Mouse (Mus musculus) MEL (cell line): ENCODE data around the gene Catsperg1. TPM values are rescaled to one million over a fixed set of nuclear protein-coding genes. Genes with fewer than 3 reads are reported as not detected.

Experiments used
- DNase-seq: peaks from one replicate; pipeline ENCODE4 v3.0.0; 2011; ENCODE audit warnings: low read depth, low spot score
- H3K27ac ChIP-seq: 2 replicates; pipeline ENCODE4 v1.5.1; 2012; ENCODE audit warnings: low read depth, mild to moderate bottlenecking, control low read depth, low read length, moderate library complexity; ENCODE audit not compliant: control insufficient read depth
- H3K27me3 ChIP-seq, 2 experiments: fragments of 150-350 bp in 1 of 2; sonication (generic) in 1 of 2; 2 replicates each; pipeline ENCODE4 v1.6.1; 2012; ENCODE audit warnings: low read length in 2 of 2, mild to moderate bottlenecking in 2 of 2, improper control_type of control experiment in 1 of 2, moderate library complexity in 1 of 2; ENCODE audit not compliant: insufficient read depth in 2 of 2, control insufficient read depth in 1 of 2
- H3K36me3 ChIP-seq, 2 experiments: 2 replicates each; pipeline ENCODE4 v1.6.1; 2012 to 2014; ENCODE audit warnings: low read length in 2 of 2, improper control_type of control experiment in 1 of 2, inconsistent platforms in 1 of 2, mild to moderate bottlenecking in 1 of 2; ENCODE audit not compliant: insufficient read depth in 2 of 2, control insufficient read depth in 1 of 2
- H3K4me1 ChIP-seq, 2 experiments: fragments of 150-350 bp in 1 of 2; sonication (generic) in 1 of 2; 2 replicates each; pipeline ENCODE4 v1.6.1; 2012; ENCODE audit warnings: low read length in 2 of 2, improper control_type of control experiment in 1 of 2, mild to moderate bottlenecking in 1 of 2; ENCODE audit not compliant: insufficient read depth in 2 of 2, control insufficient read depth in 1 of 2
- H3K4me3 ChIP-seq, 2 experiments: fragments of 150-350 bp in 1 of 2; sonication (generic) in 1 of 2; 2 replicates each; pipeline ENCODE4 v1.5.1; 2012; ENCODE audit warnings: low read depth in 2 of 2, low read length in 2 of 2, mild to moderate bottlenecking in 2 of 2, moderate library complexity in 2 of 2, control low read depth in 1 of 2, improper control_type of control experiment in 1 of 2; ENCODE audit not compliant: control insufficient read depth in 1 of 2, insufficient read depth in 1 of 2
- H3K79me2 ChIP-seq: 2 replicates; pipeline ENCODE4 v1.6.1; 2012; ENCODE audit warnings: mild to moderate bottlenecking, low read length, moderate library complexity; ENCODE audit not compliant: control insufficient read depth, poor library complexity, insufficient read depth
- H3K9ac ChIP-seq: 2 replicates; pipeline ENCODE4 v1.6.1; 2012; ENCODE audit warnings: low read depth, mild to moderate bottlenecking, control low read depth, low read length, moderate library complexity; ENCODE audit not compliant: control insufficient read depth, poor library complexity, severe bottlenecking
- H3K9me3 ChIP-seq: fragments of 150-350 bp; sonication (generic); replicated peaks from 2 replicates; pipeline ENCODE4 v1.6.1; 2012; ENCODE audit warnings: mild to moderate bottlenecking, low read length, improper control_type of control experiment, moderate library complexity; ENCODE audit not compliant: insufficient read depth
- BHLHE40 ChIP-seq: IDR thresholded peaks from 2 replicates; pipeline ENCODE4 v1.6.1; 2012; ENCODE audit warnings: low read depth, mild to moderate bottlenecking, inconsistent platforms, low read length, improper control_type of control experiment, borderline replicate concordance
- E2F4 ChIP-seq: IDR thresholded peaks from 2 replicates; pipeline ENCODE4 v1.6.1; 2011; ENCODE audit warnings: low read depth, low read length, improper control_type of control experiment, borderline replicate concordance
- ELF1 ChIP-seq: IDR thresholded peaks from 2 replicates; pipeline ENCODE4 v1.6.1; 2014; ENCODE audit warnings: low read depth, mild to moderate bottlenecking, inconsistent platforms, low read length, improper control_type of control experiment, moderate library complexity
- EP300 ChIP-seq, 2 experiments: IDR thresholded peaks; 2 replicates each; pipeline ENCODE4 v1.6.1; 2011; ENCODE audit warnings: improper control_type of control experiment in 2 of 2, low read length in 2 of 2, low read depth in 1 of 2, mild to moderate bottlenecking in 1 of 2
- GABPA ChIP-seq: IDR thresholded peaks from 2 replicates; pipeline ENCODE4 v1.6.1; 2012; ENCODE audit warnings: low read depth, mild to moderate bottlenecking, inconsistent platforms, low read length, improper control_type of control experiment, moderate library complexity
- MAFK ChIP-seq: IDR thresholded peaks from 2 replicates; pipeline ENCODE4 v1.6.1; 2011; ENCODE audit warnings: low read depth, mild to moderate bottlenecking, low read length, improper control_type of control experiment, borderline replicate concordance
- MEF2A ChIP-seq: IDR thresholded peaks from 2 replicates; pipeline ENCODE4 v1.6.1; 2014; ENCODE audit warnings: low read depth, mild to moderate bottlenecking, inconsistent platforms, low read length, improper control_type of control experiment; ENCODE audit not compliant: poor library complexity, insufficient replicate concordance, severe bottlenecking; ENCODE audit errors: extremely low read depth
- NELFE ChIP-seq: IDR thresholded peaks from 2 replicates; pipeline ENCODE4 v1.6.1; 2011; ENCODE audit warnings: low read depth, low read length, improper control_type of control experiment
- POLR2AphosphoS2 ChIP-seq: IDR thresholded peaks from 2 replicates; pipeline ENCODE4 v1.6.1; 2011; ENCODE audit warnings: low read length, improper control_type of control experiment
- POLR2AphosphoS5 ChIP-seq: IDR thresholded peaks from 2 replicates; pipeline ENCODE4 v1.6.1; 2012; ENCODE audit warnings: low read depth, borderline replicate concordance, mild to moderate bottlenecking, inconsistent platforms, low read length, moderate library complexity, mixed read lengths
- RAD21 ChIP-seq: IDR thresholded peaks from 2 replicates; pipeline ENCODE4 v1.6.1; 2011; ENCODE audit warnings: mild to moderate bottlenecking, low read depth, low read length, improper control_type of control experiment
- SIN3A ChIP-seq: IDR thresholded peaks from 2 replicates; pipeline ENCODE4 v1.6.1; 2012; ENCODE audit warnings: low read length, improper control_type of control experiment, inconsistent platforms
- TAL1 ChIP-seq: IDR thresholded peaks from 2 replicates; pipeline ENCODE4 v1.6.1; 2012; ENCODE audit warnings: mild to moderate bottlenecking, inconsistent platforms, low read length, moderate library complexity, mixed read lengths
- TCF12 ChIP-seq: IDR thresholded peaks from 2 replicates; pipeline ENCODE4 v1.6.1; 2014; ENCODE audit warnings: low read depth, mild to moderate bottlenecking, inconsistent platforms, low read length, improper control_type of control experiment, moderate library complexity
- UBTF ChIP-seq: IDR thresholded peaks from 2 replicates; pipeline ENCODE4 v1.6.1; 2012; ENCODE audit warnings: low read depth, mild to moderate bottlenecking, inconsistent platforms, low read length, improper control_type of control experiment, moderate library complexity, borderline replicate concordance; ENCODE audit not compliant: insufficient read depth
- USF2 ChIP-seq, 2 experiments: IDR thresholded peaks; 2 replicates each; pipeline ENCODE4 v1.6.1; 2011 to 2012; ENCODE audit warnings: improper control_type of control experiment in 2 of 2, low read length in 2 of 2, borderline replicate concordance in 1 of 2, inconsistent platforms in 1 of 2, low read depth in 1 of 2, mild to moderate bottlenecking in 1 of 2; ENCODE audit not compliant: insufficient read depth in 1 of 2
- ZNF384 ChIP-seq: IDR thresholded peaks from 2 replicates; pipeline ENCODE4 v1.6.1; 2012; ENCODE audit warnings: low read depth, mild to moderate bottlenecking, inconsistent platforms, low read length, improper control_type of control experiment
- polyA plus RNA-seq, 2 experiments: library from polyadenylated mRNA; stranded (reverse) in 1 of 2; unstranded in 1 of 2; fragments of >175 nt in 1 of 2; fragments of >200 nt in 1 of 2; gene quantifications; 2 replicates each; pipeline versions ENCODE4 v1.2.1 to v1.2.4; 2012; ENCODE audit warnings: low replicate concordance in 2 of 2, low read depth in 1 of 2; ENCODE audit not compliant: insufficient read length in 2 of 2, insufficient read depth in 1 of 2, missing spikeins in 1 of 2
- total RNA-seq: library from RNA; depleted of rRNA; stranded (reverse); fragments of 300-350 nt; gene quantifications from 2 replicates; pipeline ENCODE4 v1.2.3, GENCODE M21; 2012

Catsperg1 gene
- total and polyA plus RNA-seq, 3 experiments, result 0.23 to 0.31 TPM; not detected in 1

- Histone ChIP-seq H3K36me3 (no peaks in the 10 kb centered on the region; a peak in 1 of 4 replicates), H3K9ac (no peak overlapping the region), H3K9me3 (no peaks in the 10 kb centered on the region), H3K4me3 (no peak overlapping the region), H3K27ac (no peak overlapping the region), H3K27me3 (no peaks in the 10 kb centered on the region), H3K79me2 (no peaks in the 10 kb centered on the region), H3K4me1 (peaks cover 0 to 7% of the 10 kb centered on the region in 2 experiments; a peak in 1 of 4 replicates)
- TF ChIP-seq SIN3A, result no peak
- no peak for TF ChIP-seq BHLHE40
- TF ChIP-seq USF2 (IDR thresholded peaks at IDR 0.05; ENCODE audit: borderline replicate concordance in 1 of 2, insufficient read depth in 1 of 2, low read depth in 1 of 2, low read length in 2 of 2), result no peak
- DNase-seq, result no peak
Measured at GRCm38 (mm10) chr7:29225520-29225919, 11.7 kb upstream of the Catsperg1 start.

GRCm38 (mm10) chr7:29224756-29225394 is 11.0 kb upstream of the Catsperg1 start:
- Histone ChIP-seq H3K27me3 (no peaks in the 10 kb centered on the region), H3K36me3 (no peaks in the 10 kb centered on the region; a peak in 1 of 4 replicates), H3K27ac (no peak overlapping the region), H3K4me1 (peaks cover 0 to 7% of the 10 kb centered on the region in 2 experiments; a peak in 1 of 4 replicates), H3K9ac (no peak overlapping the region), H3K79me2 (no peaks in the 10 kb centered on the region)
- DNase-seq, result no peak
- TF ChIP-seq UBTF, result no peak
- no peak for TF ChIP-seq MAFK
- TF ChIP-seq TCF12, result no peak
- TF ChIP-seq ELF1, result no peak
- no peak for TF ChIP-seq RAD21
- TF ChIP-seq TAL1, result no peak
- TF ChIP-seq NELFE, result no peak
- no peak for TF ChIP-seq EP300 (IDR thresholded peaks at IDR 0.05; ENCODE audit: low read depth in 1 of 2, low read length in 2 of 2)
- TF ChIP-seq SIN3A, result no peak
- no peak for TF ChIP-seq POLR2AphosphoS2
- TF ChIP-seq ZNF384, result no peak
- TF ChIP-seq E2F4, result no peak
- TF ChIP-seq MEF2A, result no peak
- TF ChIP-seq USF2 (IDR thresholded peaks at IDR 0.05; ENCODE audit: borderline replicate concordance in 1 of 2, insufficient read depth in 1 of 2, low read depth in 1 of 2, low read length in 2 of 2), result no peak
- no peak for TF ChIP-seq GABPA
- TF ChIP-seq POLR2AphosphoS5, result no peak
- TF ChIP-seq, all 39 proteins: peak for 0
- H3K9me3 ChIP-seq, result no peaks in the 10 kb centered on the region
- H3K4me3 ChIP-seq, result no peak overlapping the region
